Mouse (Mus musculus) T-cell, adult 66 days (primary cell): ENCODE data around the gene Dnah1. TPM values are rescaled to one million over a fixed set of nuclear protein-coding genes. Genes with fewer than 3 reads are reported as not detected.

Experiments
- total RNA-seq, 2 experiments: library from RNA; stranded (reverse); gene quantifications; 3 replicates in 1 of 2; 4 replicates in 1 of 2; pipeline ENCODE4 v1.2.4; 2023

Dnah1 gene
- total RNA-seq, result not detected

GRCm38 (mm10) chr14:31323849-31324792 lies at the start of gene Dnah1:
Gene Dnah1 (minus strand): TSS chr14:31323896.

GRCm38 (mm10) chr14:31336369-31337155 lies 12.9 kb upstream of the Dnah1 start, which contains the start of gene Capn7:
Gene Capn7 (plus strand): TSS chr14:31336638.

GRCm38 (mm10) chr14:31251084-31251604 lies 72.6 kb downstream of the Dnah1 start, which contains the start of the genes Phf7 and Bap1:
Gene Phf7 (minus strand): TSS chr14:31251317.
Gene Bap1 (plus strand): TSS chr14:31251450.

GRCm38 (mm10) chr14:31217666-31218065 lies 106.0 kb downstream of the Dnah1 start, which contains the start of gene Sema3g:
Gene Sema3g (plus strand): TSS chr14:31217860.

GRCm38 (mm10) chr14:31216846-31217245 lies 106.8 kb downstream of the Dnah1 start, which contains the start of gene Nisch:
Gene Nisch (minus strand): TSS chr14:31216946.

Other genes starting within 250 kb of the Dnah1 start
- gene Smim4, start 194.9 kb downstream of the Dnah1 start, total RNA-seq, result 10 to 100 TPM; 49.3 to 61.1 TPM
- 1 to 10 TPM; 1.2 to 2.0 TPM for gene Nt5dc2, start 192.8 kb downstream of the Dnah1 start, total RNA-seq
- 1 to 10 TPM in 1 of 2 experiments, under 1 TPM in 1; 0.61 to 2.3 TPM for gene Stab1, start 155.3 kb downstream of the Dnah1 start, total RNA-seq
- not detected for gene Tnnc1, start 115.6 kb downstream of the Dnah1 start, total RNA-seq
- 100 to 1,000 TPM; 430 to 445 TPM for gene Nisch, start 107.0 kb downstream of the Dnah1 start, total RNA-seq
- gene Sema3g, start 106.0 kb downstream of the Dnah1 start, total RNA-seq, result not detected
- gene Phf7, start 72.6 kb downstream of the Dnah1 start, total RNA-seq, result 10 to 100 TPM; 10.6 to 11.0 TPM
- 100 to 1,000 TPM; 112 to 121 TPM for gene Bap1, start 72.4 kb downstream of the Dnah1 start, total RNA-seq
- gene Capn7, start 12.7 kb upstream of the Dnah1 start, total RNA-seq, result 10 to 100 TPM; 47.2 to 50.2 TPM
- gene Sh3bp5, start 112.2 kb upstream of the Dnah1 start, total RNA-seq, result 10 to 100 TPM; 69.8 to 78.7 TPM
- 10 to 100 TPM; 33.5 to 48.4 TPM for gene Eaf1, start 170.5 kb upstream of the Dnah1 start, total RNA-seq
- 10 to 100 TPM; 48.6 to 52.8 TPM for gene Mettl6, start 171.1 kb upstream of the Dnah1 start, total RNA-seq